Mouse (Mus musculus) hindbrain, embryonic 11.5 days (tissue): Measurements from ENCODE around the gene 4930579F01Rik. TPM values are rescaled to one million over a fixed set of nuclear protein-coding genes. Genes with fewer than 3 reads are reported as not detected.

Experiments
- ATAC-seq: fragments of 200-750 bp; cut with Nextera tagmentation; 2 replicates; pipeline ENCODE4 v1.8.0; 2017; ENCODE audit warnings: mild to moderate bottlenecking, moderate TSS enrichment, moderate library complexity; ENCODE audit not compliant: low FRiP score
- DNase-seq: peaks from one replicate; pipeline ENCODE4 v3.0.0-alpha.2; 2015; ENCODE audit warnings: low spot score
- H3K27ac ChIP-seq: fragments of 300-500 bp; sonication (generic); 2 replicates; pipeline ENCODE4 v1.5.1; 2014; ENCODE audit warnings: mild to moderate bottlenecking, low read depth, low read length
- H3K27me3 ChIP-seq: fragments of 300-500 bp; sonication (generic); 2 replicates; pipeline ENCODE4 v1.6.1; 2014; ENCODE audit warnings: mild to moderate bottlenecking, low read length, moderate library complexity, mixed read lengths; ENCODE audit not compliant: control insufficient read depth, insufficient read depth
- H3K36me3 ChIP-seq: fragments of 300-500 bp; sonication (generic); 2 replicates; pipeline ENCODE4 v1.6.1; 2014; ENCODE audit warnings: mild to moderate bottlenecking, low read length, moderate library complexity, mixed read lengths; ENCODE audit not compliant: control insufficient read depth, insufficient read depth
- H3K4me1 ChIP-seq: fragments of 300-500 bp; sonication (generic); replicated peaks from 2 replicates; pipeline ENCODE4 v1.6.1; 2014; ENCODE audit warnings: low read length, mixed read lengths; ENCODE audit not compliant: control insufficient read depth, insufficient read depth
- H3K4me2 ChIP-seq: fragments of 300-500 bp; sonication (generic); replicated peaks from 2 replicates; pipeline ENCODE4 v1.6.1; 2014; ENCODE audit warnings: mild to moderate bottlenecking, low read depth, low read length
- H3K4me3 ChIP-seq: fragments of 300-500 bp; sonication (generic); 2 replicates; pipeline ENCODE4 v1.5.1; 2014; ENCODE audit warnings: low read depth, low read length
- H3K9ac ChIP-seq: fragments of 300-500 bp; sonication (generic); 2 replicates; pipeline ENCODE4 v1.6.1; 2014; ENCODE audit warnings: low read depth, low read length
- H3K9me3 ChIP-seq: fragments of 300-500 bp; sonication (generic); 2 replicates; pipeline ENCODE4 v1.6.1; 2016; ENCODE audit warnings: low read length; ENCODE audit not compliant: control insufficient read depth
- WGBS: fragments of 180-500 bp; shearing (Covaris S2); extraction: QIAGEN DNeasy Blood & Tissue Kit; methylation state at CpG from one replicate; pipeline ENCODE4 v1.1.7; 2014; 5-methylcytosine and 5-hydroxymethylcytosine counted together
- polyA plus RNA-seq: library from polyadenylated mRNA; unstranded; fragments of >200 nt; fragmentation: Nextera tagmentation; extraction: Ambion mirVana; gene quantifications from 2 replicates; pipeline ENCODE4 v1.2.1, GENCODE M21; 2014

4930579F01Rik gene
- polyA plus RNA-seq, 1 experiment from 2014 or later = not detected

DNA sequence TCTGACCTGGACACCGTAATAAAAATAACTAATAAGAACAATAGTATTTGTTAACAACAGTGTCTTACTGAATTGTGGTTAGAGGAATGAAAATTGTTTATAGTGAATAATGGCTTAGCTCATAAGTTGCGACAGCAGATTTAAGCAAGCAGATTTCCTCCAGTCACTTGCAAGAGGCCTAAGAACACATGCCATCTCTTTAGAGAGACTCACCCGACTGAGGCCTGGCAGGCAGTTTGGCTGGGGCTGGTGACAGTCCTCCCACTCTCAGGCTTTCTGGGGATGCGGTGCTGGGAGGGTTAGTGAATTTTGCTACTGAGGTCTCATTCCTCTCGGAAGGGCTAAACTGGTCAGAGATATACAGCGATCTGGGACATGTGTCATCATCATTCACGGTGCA lies 10.3 kb downstream of the 4930579F01Rik start:
- Histone ChIP-seq H3K27ac (no peak overlapping the region), H3K9ac (no peak overlapping the region), H3K4me3 (no peak overlapping the region), H3K36me3 (no peaks in the 10 kb centered on the region), H3K4me1 (no peaks in the 10 kb centered on the region), H3K9me3 (no peaks in the 10 kb centered on the region), H3K27me3 (no peaks in the 10 kb centered on the region), H3K4me2 (no peak overlapping the region)
- 88% methylated on average over 7 of the region's 7 CpGs for WGBS
- no peak for ATAC-seq
- DNase-seq = no peak

GRCm38 (mm10) chr3:138182019-138182418 lies 11.6 kb downstream of the 4930579F01Rik start:
- WGBS = 90% methylated on average over 2 of the region's 2 CpGs

DNA sequence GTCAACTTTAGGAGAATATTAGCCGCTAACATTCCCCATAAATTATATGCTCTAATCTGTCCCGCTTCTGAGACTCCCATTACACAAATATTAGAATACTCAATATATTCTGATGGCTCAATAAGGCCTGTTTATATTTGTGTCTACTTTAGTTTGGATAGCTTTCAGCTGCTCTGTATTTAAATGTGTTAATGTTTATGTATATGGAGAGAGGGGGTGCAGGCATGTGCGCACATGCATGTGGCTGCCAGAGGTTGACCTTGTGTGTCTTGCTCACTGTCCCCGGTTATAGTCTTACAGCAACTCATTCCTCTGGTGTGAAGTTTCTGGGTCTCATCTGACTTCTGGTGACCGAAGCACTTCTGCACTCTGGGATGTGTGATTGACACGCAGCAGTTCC lies 18.1 kb downstream of the 4930579F01Rik start:
- H3K27me3 ChIP-seq = no peaks in the 10 kb centered on the region
- no peak overlapping the region for H3K9ac ChIP-seq
- no peak for DNase-seq
- no peaks in the 10 kb centered on the region for H3K36me3 ChIP-seq
- no peak overlapping the region for H3K4me3 ChIP-seq
- no peak overlapping the region for H3K4me2 ChIP-seq
- no peak overlapping the region for H3K27ac ChIP-seq
- no peaks in the 10 kb centered on the region for H3K4me1 ChIP-seq
- H3K9me3 ChIP-seq = no peaks in the 10 kb centered on the region
- 91% methylated on average over 6 of the region's 6 CpGs for WGBS
- no peak for ATAC-seq

More at GRCm38 (mm10) chr3:138182019-138182418, 11.6 kb downstream of the 4930579F01Rik start:
- no peaks in the 10 kb centered on the region for H3K4me1 ChIP-seq
- no peak overlapping the region for H3K9ac ChIP-seq
- ATAC-seq = no peak
- no peak overlapping the region for H3K27ac ChIP-seq
- H3K27me3 ChIP-seq = no peaks in the 10 kb centered on the region
- no peak overlapping the region for H3K4me3 ChIP-seq
- no peaks in the 10 kb centered on the region for H3K36me3 ChIP-seq
- no peak overlapping the region for H3K4me2 ChIP-seq
- DNase-seq = no peak
- no peaks in the 10 kb centered on the region for H3K9me3 ChIP-seq

DNA sequence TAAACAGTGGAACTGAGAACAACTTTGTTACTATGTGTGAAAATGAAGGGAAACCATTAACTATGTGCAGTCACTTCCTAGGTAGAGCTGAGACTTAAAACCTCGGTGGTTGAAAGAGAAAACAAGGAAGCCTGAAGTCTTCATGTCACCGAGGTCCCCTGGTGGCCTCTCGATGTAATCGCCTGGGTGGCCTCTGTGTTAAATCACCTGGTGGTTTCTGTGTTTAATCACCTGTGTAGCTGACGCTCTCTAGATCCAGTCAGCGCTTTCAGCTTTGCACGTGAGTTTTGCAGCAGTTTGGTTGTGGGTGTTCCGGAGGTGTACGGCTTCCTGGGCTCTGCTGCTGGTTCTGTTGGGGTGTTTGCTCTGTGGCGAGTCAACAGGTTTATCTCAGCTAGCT lies 20.3 kb downstream of the 4930579F01Rik start:
- Histone ChIP-seq H3K36me3 (no peaks in the 10 kb centered on the region), H3K27me3 (no peaks in the 10 kb centered on the region), H3K4me1 (no peaks in the 10 kb centered on the region), H3K4me3 (no peak overlapping the region), H3K9ac (no peak overlapping the region), H3K9me3 (no peaks in the 10 kb centered on the region), H3K4me2 (no peak overlapping the region), H3K27ac (no peak overlapping the region)
- 77% methylated on average over 10 of the region's 10 CpGs for WGBS
- ATAC-seq (no peak), DNase-seq (no peak)

DNA sequence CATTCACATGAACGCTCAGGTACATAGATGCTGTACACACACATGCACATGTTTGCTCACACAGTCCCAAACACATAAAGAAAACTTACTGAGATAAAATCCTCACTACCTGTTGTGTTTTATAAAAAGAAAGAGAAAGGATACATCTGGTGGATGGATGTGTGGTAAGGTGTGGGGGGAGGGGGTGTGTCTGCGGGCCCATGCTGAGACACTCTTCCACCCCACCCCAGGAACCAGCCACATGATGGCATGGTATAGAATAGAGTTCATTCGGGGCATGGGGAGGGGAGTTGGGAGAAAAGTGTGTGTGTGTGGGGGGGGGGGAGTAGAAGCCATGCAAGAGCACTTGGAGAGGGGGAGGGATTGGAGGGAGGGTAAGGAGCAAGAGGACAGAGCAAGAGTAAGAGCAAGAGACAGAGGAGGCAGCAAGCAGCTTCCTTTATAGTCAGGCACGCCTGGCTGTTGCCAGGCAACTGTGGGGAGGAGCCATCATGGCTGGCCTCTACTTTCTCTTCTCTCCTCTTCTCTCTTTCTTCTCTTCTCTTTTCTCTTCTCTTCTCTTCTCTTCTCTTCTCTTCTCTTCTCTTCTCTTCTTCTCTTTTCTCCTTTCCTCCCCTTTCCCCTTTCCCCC lies 31.0 kb downstream of the 4930579F01Rik start:
- 50% methylated on average over 4 of the region's 4 CpGs for WGBS
- H3K4me3 ChIP-seq = no peak overlapping the region
- no peak for DNase-seq
- no peak for ATAC-seq
- no peaks in the 10 kb centered on the region for H3K36me3 ChIP-seq
- H3K27ac ChIP-seq = no peak overlapping the region
- H3K4me1 ChIP-seq = no peaks in the 10 kb centered on the region
- H3K9ac ChIP-seq = no peak overlapping the region
- H3K27me3 ChIP-seq = no peaks in the 10 kb centered on the region
- H3K4me2 ChIP-seq = no peak overlapping the region
- no peaks in the 10 kb centered on the region for H3K9me3 ChIP-seq

GRCm38 (mm10) chr3:138161623-138162022 lies 32.0 kb downstream of the 4930579F01Rik start:
- H3K36me3 ChIP-seq = no peaks in the 10 kb centered on the region
- H3K27ac ChIP-seq = no peak overlapping the region
- H3K4me2 ChIP-seq = no peak overlapping the region
- H3K4me1 ChIP-seq = no peaks in the 10 kb centered on the region
- DNase-seq = no peak
- H3K9me3 ChIP-seq = no peaks in the 10 kb centered on the region
- H3K27me3 ChIP-seq = no peaks in the 10 kb centered on the region
- no peak overlapping the region for H3K4me3 ChIP-seq
- H3K9ac ChIP-seq = no peak overlapping the region
- 83% methylated on average over 10 of the region's 10 CpGs for WGBS
- ATAC-seq = no peak

GRCm38 (mm10) chr3:138156651-138157050 lies 37.0 kb downstream of the 4930579F01Rik start:
- Histone ChIP-seq H3K4me3 (no peak overlapping the region), H3K9ac (no peak overlapping the region), H3K4me1 (no peaks in the 10 kb centered on the region), H3K9me3 (no peaks in the 10 kb centered on the region), H3K4me2 (no peak overlapping the region), H3K36me3 (no peaks in the 10 kb centered on the region), H3K27ac (no peak overlapping the region), H3K27me3 (no peaks in the 10 kb centered on the region)
- DNase-seq = no peak
- no peak for ATAC-seq
- WGBS = 81% methylated on average over 10 of the region's 10 CpGs

GRCm38 (mm10) chr3:138155062-138155461 lies 38.6 kb downstream of the 4930579F01Rik start:
- Histone ChIP-seq H3K9me3 (no peaks in the 10 kb centered on the region), H3K9ac (no peak overlapping the region), H3K27me3 (no peaks in the 10 kb centered on the region), H3K4me1 (no peaks in the 10 kb centered on the region), H3K4me3 (no peak overlapping the region), H3K4me2 (no peak overlapping the region), H3K27ac (no peak overlapping the region), H3K36me3 (no peaks in the 10 kb centered on the region)
- ATAC-seq (no peak), DNase-seq (no peak)
- WGBS = 93% methylated on average over 4 of the region's 4 CpGs

- Histone ChIP-seq H3K4me2 (no peak overlapping the region), H3K4me3 (no peak overlapping the region), H3K27me3 (no peaks in the 10 kb centered on the region), H3K9ac (no peak overlapping the region), H3K9me3 (no peaks in the 10 kb centered on the region), H3K4me1 (no peaks in the 10 kb centered on the region), H3K36me3 (no peaks in the 10 kb centered on the region), H3K27ac (no peak overlapping the region)
- 89% methylated on average over 2 of the region's 2 CpGs for WGBS
- DNase-seq = no peak
- ATAC-seq = no peak
Observed at GRCm38 (mm10) chr3:138148811-138149210, 44.8 kb downstream of the 4930579F01Rik start.
